Mouse (Mus musculus): Measurements from ENCODE around the gene Nfe2l1. TPM values are rescaled to one million over a fixed set of nuclear protein-coding genes. Genes with fewer than 3 reads are reported as not detected.

Nfe2l1 gene
- total and polyA plus RNA-seq, 3 experiments = 395 to 436 (median 397) TPM

DNA sequence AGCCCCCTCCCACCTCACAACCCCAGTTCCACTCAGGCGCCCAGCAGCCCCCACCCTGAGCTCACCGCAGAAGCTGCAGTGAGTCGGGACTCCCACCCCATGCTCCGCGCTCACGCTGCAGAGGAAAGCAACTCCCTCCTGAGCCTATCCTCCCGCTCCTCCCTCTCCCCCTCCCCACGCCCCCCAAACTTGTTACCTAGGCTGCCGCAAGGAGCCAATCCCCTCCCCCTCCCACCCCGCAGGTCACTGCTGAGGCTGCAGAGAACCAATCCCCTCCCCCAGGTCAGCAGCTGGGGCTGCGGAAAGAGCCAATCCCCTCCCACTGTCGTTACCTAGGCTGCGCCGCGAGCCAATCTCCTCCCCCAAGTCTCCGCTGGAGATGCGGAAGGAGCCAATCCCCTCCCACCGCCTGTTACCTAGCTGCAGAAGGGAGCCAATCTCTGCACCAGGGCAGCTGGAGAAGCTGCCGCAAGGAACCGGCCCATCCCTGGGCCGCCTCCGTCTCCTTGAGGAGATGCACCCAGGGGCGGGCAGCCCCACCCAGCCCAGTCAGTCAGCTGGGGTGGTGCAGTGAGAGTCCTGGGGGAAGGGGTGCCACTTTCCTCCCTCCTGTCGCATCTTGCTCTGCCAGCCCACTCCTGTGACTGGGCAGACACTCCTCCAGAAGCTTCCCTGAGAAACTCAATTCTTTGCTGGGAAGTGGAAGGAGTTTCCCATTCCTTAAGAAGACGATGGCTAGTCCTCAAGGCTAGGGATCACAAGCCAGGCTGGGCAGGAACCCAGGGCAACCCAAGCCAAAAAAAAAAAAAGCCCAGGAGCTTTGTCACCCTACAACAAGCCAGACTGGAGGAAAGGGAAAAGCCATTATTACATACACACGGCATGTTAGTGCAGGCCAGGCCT lies 5.6 kb downstream of the Nfe2l1 start:
- Histone ChIP-seq H3K27me3 (ENCODE audit: control insufficient read depth, insufficient read depth, low read length) (no peaks in the 10 kb centered on the region), H3K4me3 (peak overlapping the region; percentile 83), H3K4me1 (ENCODE audit: control insufficient read depth, insufficient read depth, low read length) (peaks cover 23% of the 10 kb centered on the region), H3K36me3 (ENCODE audit: control insufficient read depth, insufficient read depth, low read length) (peaks cover 7% of the 10 kb centered on the region), H3K27ac (peak overlapping the region; percentile 99), H3K79me2 (replicated peaks; ENCODE audit: control insufficient read depth, insufficient read depth, low read length) (peaks cover 13% of the 10 kb centered on the region), H3K9ac (ENCODE audit: low read depth, low read length) (peak overlapping the region; percentile 71)
- under 1% methylated on average over 25 of the region's 26 CpGs for WGBS
- peak; percentile 85 to 91 for DNase-seq
- intact Hi-C loops (cut with DNase I) = loop anchor here (2.0 kb wide), 1 partner anchor 35 kb away; the partner anchor contains the start of gene Cbx1
- peak; percentile 23; the same call in 1 of the 2 replicates for TF ChIP-seq POLR2A (IDR thresholded peaks at IDR 0.05; ENCODE audit: insufficient read depth, low read depth, low read length)
- TF ChIP-seq CTCF (IDR thresholded peaks at IDR 0.05) = no peak
- TF ChIP-seq EP300 (IDR thresholded peaks at IDR 0.05; ENCODE audit: insufficient read depth, low read depth, low read length) = peak; percentile 5; the same call in 1 of the 2 replicates

- Histone ChIP-seq H3K79me2 (replicated peaks; ENCODE audit: control insufficient read depth, insufficient read depth, low read length) (peaks cover 13% of the 10 kb centered on the region), H3K36me3 (ENCODE audit: control insufficient read depth, insufficient read depth, low read length) (peaks cover 7% of the 10 kb centered on the region), H3K27me3 (ENCODE audit: control insufficient read depth, insufficient read depth, low read length) (no peaks in the 10 kb centered on the region), H3K27ac (peak overlapping the region; percentile 49), H3K4me1 (ENCODE audit: control insufficient read depth, insufficient read depth, low read length) (peaks cover 23% of the 10 kb centered on the region), H3K4me3 (peak overlapping the region; percentile 83), H3K9ac (ENCODE audit: low read depth, low read length) (peak overlapping the region; percentile 54)
- DNase-seq = peak in 1 of 2 experiments; percentile 27
- intact Hi-C loops (cut with DNase I) = loop anchor here (2.0 kb wide), 1 partner anchor 35 kb away; the partner anchor contains the start of gene Cbx1
- WGBS = 13% methylated on average over 13 of the region's 13 CpGs
- TF ChIP-seq POLR2A (IDR thresholded peaks at IDR 0.05; ENCODE audit: insufficient read depth, low read depth, low read length) (no peak), EP300 (IDR thresholded peaks at IDR 0.05; ENCODE audit: insufficient read depth, low read depth, low read length) (no peak), CTCF (IDR thresholded peaks at IDR 0.05) (no peak)
These were observed 6.3 kb downstream of the Nfe2l1 start for GRCm38 (mm10) chr11:96823471-96823837.

DNA sequence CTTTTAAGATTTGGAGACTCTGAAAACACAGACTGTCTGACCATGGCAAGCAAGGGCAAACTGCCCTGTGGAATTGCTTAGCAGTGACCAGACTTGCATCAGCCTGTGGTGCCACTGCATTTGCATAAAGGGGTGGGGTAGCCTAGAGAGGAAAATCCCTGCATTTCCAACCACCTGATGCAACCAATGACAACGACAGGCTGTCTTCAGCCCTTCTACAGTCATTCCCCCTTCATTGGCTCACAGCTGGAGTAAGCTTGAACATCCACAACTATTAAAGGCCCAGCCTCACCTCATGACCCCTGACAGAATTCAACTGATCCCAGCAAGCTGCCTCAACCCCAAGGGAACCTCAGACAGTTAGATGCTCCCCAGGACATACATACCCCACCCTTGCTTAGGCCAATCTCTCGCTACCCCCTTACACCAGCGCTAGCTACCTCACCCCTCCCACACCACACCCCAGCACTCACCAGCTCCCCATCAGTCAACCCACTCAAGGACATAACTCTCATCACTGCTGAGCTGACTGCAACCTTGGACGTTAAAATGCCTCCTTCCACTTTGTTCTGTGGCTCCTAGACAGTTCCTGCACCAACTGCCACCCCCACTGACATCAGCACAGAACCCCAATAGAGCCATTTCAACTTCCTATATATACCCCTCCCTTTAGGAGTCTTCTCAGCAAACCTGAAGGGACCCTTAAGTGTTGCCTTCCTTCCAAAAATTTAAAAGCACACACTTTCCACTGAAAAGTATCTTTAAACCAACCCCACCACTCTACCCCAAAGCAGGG lies 6.9 kb downstream of the Nfe2l1 start:
- peak in 1 of 2 experiments; percentile 20 for DNase-seq
- intact Hi-C loops (cut with DNase I) = loop anchor here (2.0 kb wide), 1 partner anchor 34 kb away; the partner anchor contains the start of gene Cbx1
- H3K27me3 ChIP-seq (ENCODE audit: control insufficient read depth, insufficient read depth, low read length) = no peaks in the 10 kb centered on the region
- 24% methylated on average over 4 of the region's 4 CpGs for WGBS
- TF ChIP-seq EP300 (IDR thresholded peaks at IDR 0.05; ENCODE audit: insufficient read depth, low read depth, low read length) (no peak), CTCF (IDR thresholded peaks at IDR 0.05) (no peak), POLR2A (IDR thresholded peaks at IDR 0.05; ENCODE audit: insufficient read depth, low read depth, low read length) (no peak)
- H3K79me2 ChIP-seq (replicated peaks; ENCODE audit: control insufficient read depth, insufficient read depth, low read length) = peaks cover 13% of the 10 kb centered on the region
- H3K27ac ChIP-seq = no peak overlapping the region
- H3K4me3 ChIP-seq = no peak overlapping the region; the same call in 1 of the 2 replicates
- H3K4me1 ChIP-seq (ENCODE audit: control insufficient read depth, insufficient read depth, low read length) = peaks cover 23% of the 10 kb centered on the region
- peaks cover 7% of the 10 kb centered on the region for H3K36me3 ChIP-seq (ENCODE audit: control insufficient read depth, insufficient read depth, low read length)
- peak overlapping the region; percentile 54; the same call in 1 of the 2 replicates for H3K9ac ChIP-seq (ENCODE audit: low read depth, low read length)

DNA sequence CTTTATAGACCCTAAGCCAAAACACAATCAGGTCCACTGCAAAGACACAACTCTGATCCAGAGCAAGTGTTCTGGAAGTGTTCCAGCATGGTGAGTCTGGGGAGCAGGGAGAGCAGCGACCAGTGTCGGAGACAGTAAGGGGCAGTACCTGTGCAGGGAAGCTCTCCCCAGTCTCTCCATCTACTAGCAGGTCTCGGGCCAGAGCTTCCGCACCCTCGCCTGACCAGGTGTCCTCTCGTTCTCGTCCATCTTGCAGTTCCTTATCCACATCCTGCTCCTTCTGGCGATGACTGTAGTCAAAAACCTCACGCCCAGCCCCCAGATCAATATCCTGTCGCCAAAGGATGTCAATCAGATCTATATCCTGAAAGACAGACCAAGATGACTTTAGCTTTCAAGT lies 7.8 kb downstream of the Nfe2l1 start:
- H3K9ac ChIP-seq (ENCODE audit: low read depth, low read length) = no peak overlapping the region
- peaks cover 20% of the 10 kb centered on the region for H3K4me1 ChIP-seq (ENCODE audit: control insufficient read depth, insufficient read depth, low read length)
- TF ChIP-seq CTCF (IDR thresholded peaks at IDR 0.05) (no peak), POLR2A (IDR thresholded peaks at IDR 0.05; ENCODE audit: insufficient read depth, low read depth, low read length) (no peak)
- no peak overlapping the region for H3K4me3 ChIP-seq
- intact Hi-C loops (cut with DNase I) = loop anchor here (2.0 kb wide), 1 partner anchor 33 kb away; the partner anchor contains the start of gene Cbx1
- DNase-seq = no peak
- H3K27me3 ChIP-seq (ENCODE audit: control insufficient read depth, insufficient read depth, low read length) = no peaks in the 10 kb centered on the region
- no peak overlapping the region for H3K27ac ChIP-seq
- H3K79me2 ChIP-seq (replicated peaks; ENCODE audit: control insufficient read depth, insufficient read depth, low read length) = peaks cover 10% of the 10 kb centered on the region
- H3K36me3 ChIP-seq (ENCODE audit: control insufficient read depth, insufficient read depth, low read length) = peaks cover 3% of the 10 kb centered on the region
- WGBS = 72% methylated on average over 10 of the region's 10 CpGs

DNA sequence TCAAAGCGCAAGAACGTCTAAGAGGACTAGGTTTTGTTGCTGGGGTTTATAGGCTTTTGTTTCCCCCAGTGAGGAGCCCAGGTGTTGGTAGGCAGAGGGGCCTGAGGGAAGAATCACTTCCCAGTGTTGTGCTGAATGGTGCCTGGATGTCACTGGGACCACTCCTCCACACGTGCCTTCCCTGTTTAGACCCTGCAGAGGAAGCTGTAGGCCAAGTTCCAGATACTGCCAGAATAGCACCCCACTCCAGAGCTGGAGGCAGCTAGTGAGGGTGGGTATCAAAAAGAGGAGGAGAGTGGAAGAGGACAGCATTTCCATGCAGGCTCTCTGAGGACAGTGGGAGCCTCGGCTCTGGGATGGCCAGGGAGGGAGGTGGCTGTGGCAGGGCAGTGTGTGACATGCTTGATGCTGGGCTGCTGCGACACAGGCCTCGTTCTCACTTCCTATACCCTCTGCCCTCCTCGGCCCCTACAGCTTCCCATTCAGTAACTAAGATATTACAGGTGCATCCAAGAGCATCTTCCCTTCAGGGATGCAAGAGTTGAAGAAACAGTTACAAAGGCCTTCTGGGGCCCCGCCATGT lies 11.5 kb downstream of the Nfe2l1 start:
- no peaks in the 10 kb centered on the region for H3K27me3 ChIP-seq (ENCODE audit: control insufficient read depth, insufficient read depth, low read length)
- TF ChIP-seq CTCF (IDR thresholded peaks at IDR 0.05) (no peak), POLR2A (IDR thresholded peaks at IDR 0.05; ENCODE audit: insufficient read depth, low read depth, low read length) (no peak), EP300 (IDR thresholded peaks at IDR 0.05; ENCODE audit: insufficient read depth, low read depth, low read length) (no peak)
- intact Hi-C loops (cut with DNase I) = no loop called here
- H3K79me2 ChIP-seq (replicated peaks; ENCODE audit: control insufficient read depth, insufficient read depth, low read length) = no peaks in the 10 kb centered on the region; the same call in none of the 2 replicates
- peaks cover 6% of the 10 kb centered on the region for H3K4me1 ChIP-seq (ENCODE audit: control insufficient read depth, insufficient read depth, low read length)
- no peak overlapping the region for H3K9ac ChIP-seq (ENCODE audit: low read depth, low read length)
- peaks cover 9% of the 10 kb centered on the region for H3K36me3 ChIP-seq (ENCODE audit: control insufficient read depth, insufficient read depth, low read length)
- H3K27ac ChIP-seq = no peak overlapping the region
- WGBS = 69% methylated on average over 8 of the region's 8 CpGs
- no peak for DNase-seq
- no peak overlapping the region for H3K4me3 ChIP-seq
